Mouse (Mus musculus) neural tube, embryonic 12.5 days (tissue): ENCODE data around the gene Sptssb. TPM values are rescaled to one million over a fixed set of nuclear protein-coding genes. Genes with fewer than 3 reads are reported as not detected.

Experiments used
- ATAC-seq: fragments of 200-750 bp; cut with Nextera tagmentation; 2 replicates; pipeline ENCODE4 v1.8.0; 2017; ENCODE audit warnings: low read depth, mild to moderate bottlenecking, moderate TSS enrichment, moderate library complexity; ENCODE audit not compliant: low FRiP score
- H3K27ac ChIP-seq: fragments of 300-500 bp; sonication (generic); 2 replicates; pipeline ENCODE4 v1.5.1; 2016
- H3K27me3 ChIP-seq: fragments of 300-500 bp; sonication (generic); replicated peaks from 2 replicates; pipeline ENCODE4 v1.6.1; 2016; ENCODE audit warnings: mild to moderate bottlenecking
- H3K36me3 ChIP-seq: fragments of 300-500 bp; sonication (generic); 2 replicates; pipeline ENCODE4 v1.6.1; 2016; ENCODE audit warnings: mild to moderate bottlenecking
- H3K4me1 ChIP-seq: fragments of 300-500 bp; sonication (generic); 2 replicates; pipeline ENCODE4 v1.6.1; 2016
- H3K4me2 ChIP-seq: fragments of 300-500 bp; sonication (generic); replicated peaks from 2 replicates; pipeline ENCODE4 v1.6.1; 2016; ENCODE audit warnings: mild to moderate bottlenecking
- H3K4me3 ChIP-seq: fragments of 300-500 bp; sonication (generic); 2 replicates; pipeline ENCODE4 v1.5.1; 2016
- H3K9ac ChIP-seq: fragments of 300-500 bp; sonication (generic); 2 replicates; pipeline ENCODE4 v1.6.1; 2016; ENCODE audit warnings: mild to moderate bottlenecking
- H3K9me3 ChIP-seq: fragments of 300-500 bp; sonication (generic); 2 replicates; pipeline ENCODE4 v1.6.1; 2016; ENCODE audit warnings: mild to moderate bottlenecking
- WGBS: fragments of 180-500 bp; shearing (Covaris S2); methylation state at CpG from one replicate; pipeline ENCODE4 v1.1.7; 2016; 5-methylcytosine and 5-hydroxymethylcytosine counted together
- polyA plus RNA-seq: library from polyadenylated mRNA; unstranded; fragments of >200 nt; fragmentation: Nextera tagmentation; extraction: Ambion mirVana; gene quantifications from 2 replicates; pipeline ENCODE4 v1.2.1, GENCODE M21; 2016

Sptssb gene
- 0.54 and 0.58 TPM in 2 replicates for polyA plus RNA-seq

- H3K27me3 ChIP-seq, result peaks cover 15% of the 10 kb centered on the region
- no peaks in the 10 kb centered on the region for H3K9me3 ChIP-seq
- peak within 1 kb of the TSS; percentile 44 for H3K9ac ChIP-seq
- peak within 1 kb of the TSS; percentile 94 for H3K4me2 ChIP-seq
- H3K27ac ChIP-seq, result no peak within 1 kb of the TSS
- 2% methylated on average over 24 of the region's 24 CpGs for WGBS
- H3K4me3 ChIP-seq, result peak within 1 kb of the TSS; percentile 40
- H3K4me1 ChIP-seq, result peaks cover 10% of the 10 kb centered on the region; the same call in 1 of the 2 replicates
- ATAC-seq, result peak; percentile 31; the same call in 1 of the 2 replicates
- H3K36me3 ChIP-seq, result no peaks in the 10 kb centered on the region
Observed at GRCm38 (mm10) chr3:69859858-69860588, at the start of gene Sptssb. TSS of gene Sptssb (minus strand) at chr3:69859940.

DNA sequence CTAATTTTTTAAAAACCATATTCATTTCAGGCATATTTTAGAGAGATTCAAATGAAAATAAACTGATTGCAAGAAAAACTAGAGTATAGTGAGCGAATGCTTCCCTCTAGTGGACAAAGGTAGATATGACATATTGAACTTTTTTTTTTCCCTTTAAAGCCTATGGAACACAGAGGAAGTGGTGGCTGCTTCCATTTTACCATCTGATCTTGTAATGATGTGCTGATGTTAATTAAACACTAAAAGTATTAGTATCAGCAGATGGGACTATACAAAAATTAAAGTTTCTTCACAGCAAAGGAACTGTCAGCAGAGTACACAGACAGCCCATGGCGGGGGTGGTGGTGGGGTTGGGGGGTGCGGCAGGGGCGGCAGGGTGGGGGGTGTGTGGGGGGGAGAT lies 48.3 kb upstream of the Sptssb start:
- Histone ChIP-seq H3K4me2 (no peak overlapping the region), H3K27me3 (no peaks in the 10 kb centered on the region), H3K4me3 (no peak overlapping the region), H3K27ac (no peak overlapping the region), H3K9ac (no peak overlapping the region), H3K4me1 (no peaks in the 10 kb centered on the region), H3K9me3 (no peaks in the 10 kb centered on the region), H3K36me3 (no peaks in the 10 kb centered on the region)
- ATAC-seq, result peak; percentile 33; the same call in 1 of the 2 replicates
- WGBS, result 43% methylated on average over 4 of the region's 4 CpGs

DNA sequence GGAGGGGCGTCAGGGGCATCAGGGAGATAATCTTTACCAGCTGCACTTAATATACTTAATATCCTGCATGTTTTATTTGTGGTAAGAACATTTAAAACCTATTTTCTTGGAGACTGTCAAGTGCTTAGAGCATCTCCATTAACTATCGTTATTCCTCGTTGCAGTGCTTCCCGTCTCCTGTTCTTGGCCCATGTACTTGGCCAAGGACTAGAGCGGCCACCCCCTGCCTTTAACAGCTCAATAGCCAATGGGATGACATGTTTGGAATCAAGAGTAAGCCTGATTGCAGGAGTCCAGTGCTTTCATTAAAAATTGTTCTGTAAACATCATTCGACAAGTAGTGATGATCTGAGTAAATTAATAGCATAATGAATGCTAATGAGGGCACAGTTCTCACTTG lies 47.8 kb upstream of the Sptssb start:
- no peaks in the 10 kb centered on the region for H3K9me3 ChIP-seq
- no peak for ATAC-seq
- H3K27ac ChIP-seq, result no peak overlapping the region
- 53% methylated on average over 6 of the region's 6 CpGs for WGBS
- H3K4me3 ChIP-seq, result no peak overlapping the region
- no peak overlapping the region for H3K9ac ChIP-seq
- no peaks in the 10 kb centered on the region for H3K4me1 ChIP-seq
- H3K4me2 ChIP-seq, result no peak overlapping the region
- H3K27me3 ChIP-seq, result no peaks in the 10 kb centered on the region
- H3K36me3 ChIP-seq, result no peaks in the 10 kb centered on the region

DNA sequence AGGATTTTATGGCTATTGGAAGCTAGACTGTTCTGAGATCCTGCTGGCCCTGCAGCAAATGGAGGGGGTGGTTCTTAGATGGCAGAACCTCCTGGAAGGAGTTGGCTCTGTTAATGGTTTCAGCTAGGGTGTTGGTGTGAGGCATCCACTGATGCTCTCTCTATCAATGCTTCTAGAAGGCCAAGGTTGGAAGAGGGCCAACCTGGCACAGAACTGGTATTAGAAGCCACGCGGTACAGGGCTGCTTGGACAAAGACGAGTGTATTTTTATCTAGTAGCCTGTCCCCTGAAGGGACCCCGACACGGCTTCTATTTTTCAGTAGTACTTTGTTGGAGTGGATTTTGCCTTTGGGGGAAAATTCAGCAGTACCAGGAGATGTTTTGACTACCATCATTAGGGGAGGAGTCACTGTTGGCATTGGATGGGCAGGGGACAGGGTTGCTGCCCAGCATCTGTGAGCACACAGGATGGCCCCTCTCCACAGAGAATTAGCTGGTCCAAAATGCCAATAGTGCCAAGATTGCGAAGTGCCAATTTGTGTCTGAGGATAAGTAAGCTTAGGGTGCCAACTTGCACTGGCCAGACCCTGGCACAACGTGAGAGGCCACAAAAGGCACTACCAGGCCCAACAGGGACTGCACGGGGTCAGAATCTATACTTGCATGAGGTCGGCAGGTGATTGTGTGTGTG lies 43.2 kb upstream of the Sptssb start:
- no peak for ATAC-seq
- WGBS, result 87% methylated on average over 9 of the region's 9 CpGs
- Histone ChIP-seq H3K27me3 (no peaks in the 10 kb centered on the region), H3K9ac (no peak overlapping the region), H3K4me3 (no peak overlapping the region), H3K36me3 (no peaks in the 10 kb centered on the region), H3K4me2 (no peak overlapping the region), H3K27ac (no peak overlapping the region), H3K9me3 (no peaks in the 10 kb centered on the region), H3K4me1 (no peaks in the 10 kb centered on the region)

- Histone ChIP-seq H3K27me3 (no peaks in the 10 kb centered on the region), H3K27ac (no peak overlapping the region), H3K4me3 (no peak overlapping the region), H3K36me3 (no peaks in the 10 kb centered on the region), H3K4me1 (no peaks in the 10 kb centered on the region), H3K4me2 (no peak overlapping the region), H3K9ac (no peak overlapping the region), H3K9me3 (no peaks in the 10 kb centered on the region)
- ATAC-seq, result no peak
- WGBS, result 77% methylated on average over 2 of the region's 2 CpGs
Observed at GRCm38 (mm10) chr3:69902382-69902781, 42.6 kb upstream of the Sptssb start.

DNA sequence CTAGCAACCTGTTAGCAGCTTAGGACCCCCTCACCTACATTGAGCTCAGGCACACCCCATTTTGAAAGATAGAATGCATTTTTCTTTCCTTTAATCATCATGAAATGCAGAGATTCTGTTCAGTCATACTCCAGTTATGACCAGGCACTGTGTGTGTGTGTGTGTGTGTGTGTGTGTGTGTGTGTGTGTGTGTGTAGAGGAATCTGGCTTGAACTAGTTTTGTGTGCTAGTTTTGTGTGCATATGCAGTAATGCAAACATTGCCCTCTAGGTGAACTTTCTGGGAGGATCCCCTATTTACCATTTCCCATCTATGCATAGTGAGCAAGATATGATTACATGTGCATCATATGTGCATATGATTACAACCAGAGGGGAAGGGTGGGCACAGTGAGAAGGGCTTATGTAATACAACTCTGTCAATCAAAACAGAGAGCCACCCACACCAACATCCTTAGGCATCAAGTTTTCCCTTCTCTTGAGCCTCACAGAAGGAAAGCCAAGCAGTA lies 42.2 kb upstream of the Sptssb start:
- Histone ChIP-seq H3K9ac (no peak overlapping the region), H3K27me3 (no peaks in the 10 kb centered on the region), H3K9me3 (no peaks in the 10 kb centered on the region), H3K36me3 (no peaks in the 10 kb centered on the region), H3K27ac (no peak overlapping the region), H3K4me2 (no peak overlapping the region), H3K4me1 (no peaks in the 10 kb centered on the region), H3K4me3 (no peak overlapping the region)
- ATAC-seq, result no peak

GRCm38 (mm10) chr3:69900335-69900734 lies 40.6 kb upstream of the Sptssb start:
- Histone ChIP-seq H3K27me3 (no peaks in the 10 kb centered on the region), H3K4me2 (no peak overlapping the region), H3K9me3 (no peaks in the 10 kb centered on the region), H3K9ac (no peak overlapping the region), H3K27ac (no peak overlapping the region), H3K36me3 (no peaks in the 10 kb centered on the region), H3K4me1 (no peaks in the 10 kb centered on the region), H3K4me3 (no peak overlapping the region)
- no peak for ATAC-seq
- 69% methylated on average over 5 of the region's 5 CpGs for WGBS

GRCm38 (mm10) chr3:69897917-69898594 lies 38.3 kb upstream of the Sptssb start:
- Histone ChIP-seq H3K9ac (no peak overlapping the region), H3K4me3 (no peak overlapping the region), H3K9me3 (no peaks in the 10 kb centered on the region), H3K36me3 (no peaks in the 10 kb centered on the region), H3K4me2 (no peak overlapping the region), H3K4me1 (no peaks in the 10 kb centered on the region), H3K27me3 (no peaks in the 10 kb centered on the region), H3K27ac (no peak overlapping the region)
- WGBS, result 78% methylated on average over 7 of the region's 8 CpGs
- peak; percentile 53; the same call in 1 of the 2 replicates for ATAC-seq

- H3K36me3 ChIP-seq, result no peaks in the 10 kb centered on the region
- H3K9ac ChIP-seq, result no peak overlapping the region
- ATAC-seq, result no peak
- H3K4me2 ChIP-seq, result no peak overlapping the region
- H3K4me1 ChIP-seq, result no peaks in the 10 kb centered on the region
- H3K27me3 ChIP-seq, result no peaks in the 10 kb centered on the region
- no peak overlapping the region for H3K27ac ChIP-seq
- 93% methylated on average over 11 of the region's 11 CpGs for WGBS
- no peak overlapping the region for H3K4me3 ChIP-seq
- H3K9me3 ChIP-seq, result no peaks in the 10 kb centered on the region
Observed at GRCm38 (mm10) chr3:69895516-69895915, 35.8 kb upstream of the Sptssb start.

DNA sequence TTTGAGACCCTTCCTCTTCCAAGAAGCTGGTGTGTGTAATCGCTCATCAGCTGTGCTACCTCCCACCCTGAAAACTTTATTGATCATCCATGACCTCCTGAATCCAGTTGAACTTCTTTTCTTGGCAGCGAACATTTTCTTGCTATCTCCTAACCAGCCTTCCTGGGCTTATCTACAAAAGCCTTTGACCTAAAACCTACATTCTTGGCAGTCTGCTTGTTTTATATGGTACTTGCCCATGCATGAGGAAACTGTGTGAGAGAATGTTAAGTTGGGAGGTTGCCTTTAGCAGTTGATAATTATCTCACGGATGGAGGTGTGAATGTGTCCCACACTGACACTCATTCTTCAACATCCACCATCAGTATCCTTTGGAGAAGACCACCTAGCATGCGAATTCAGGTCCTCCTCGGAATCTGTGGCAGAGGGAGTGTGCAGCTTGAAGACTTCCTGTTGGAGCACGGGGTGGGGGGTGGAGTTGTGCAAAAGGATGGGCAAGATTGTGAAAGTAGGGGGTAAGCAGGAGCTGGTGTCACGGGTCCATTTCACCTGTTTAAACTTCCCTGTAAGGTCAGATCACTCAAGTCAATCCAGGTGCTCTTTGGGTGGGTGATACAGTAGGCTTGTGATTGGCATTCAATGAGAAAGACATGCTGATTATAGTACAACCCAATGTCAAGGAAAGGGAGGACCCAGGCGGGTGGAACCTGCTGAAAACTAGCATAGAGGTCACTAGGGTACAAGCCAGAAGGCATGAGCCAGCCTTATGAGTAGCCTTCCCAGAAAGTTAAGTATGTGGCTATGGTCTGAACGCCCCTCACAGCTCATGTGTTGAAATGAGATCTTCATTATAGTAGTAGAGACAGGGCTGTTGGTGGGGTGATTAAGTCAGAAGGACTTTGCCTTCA lies 32.7 kb upstream of the Sptssb start:
- 87% methylated on average over 9 of the region's 9 CpGs for WGBS
- no peak for ATAC-seq
- no peaks in the 10 kb centered on the region for H3K27me3 ChIP-seq

GRCm38 (mm10) chr3:69885866-69886265 lies 26.1 kb upstream of the Sptssb start:
- Histone ChIP-seq H3K4me2 (no peak overlapping the region), H3K36me3 (no peaks in the 10 kb centered on the region), H3K4me1 (no peaks in the 10 kb centered on the region), H3K4me3 (no peak overlapping the region), H3K9ac (no peak overlapping the region), H3K27ac (no peak overlapping the region), H3K9me3 (no peaks in the 10 kb centered on the region), H3K27me3 (no peaks in the 10 kb centered on the region)
- WGBS, result 86% methylated on average over 2 of the region's 2 CpGs
- ATAC-seq, result no peak

More for the DNA sequence above, 32.7 kb upstream of the Sptssb start:
- Histone ChIP-seq H3K4me2 (no peak overlapping the region), H3K9me3 (no peaks in the 10 kb centered on the region), H3K27ac (no peak overlapping the region), H3K9ac (no peak overlapping the region), H3K4me3 (no peak overlapping the region), H3K36me3 (no peaks in the 10 kb centered on the region), H3K4me1 (no peaks in the 10 kb centered on the region)
